Mouse (Mus musculus) E14TG2a.4 (cell line): ENCODE measurements around the gene Pcdh9.

ENCODE experiments used
- H3K27me3 ChIP-seq: 2 replicates; pipeline ENCODE4 v1.6.1; 2014; ENCODE audit warnings: low read length, control low read depth; ENCODE audit not compliant: insufficient read depth
- H3K36me3 ChIP-seq: 2 replicates; pipeline ENCODE4 v1.6.1; 2014; ENCODE audit warnings: low read length, control low read depth; ENCODE audit not compliant: insufficient read depth
- H3K4me1 ChIP-seq: replicated peaks from 2 replicates; pipeline ENCODE4 v1.6.1; 2014; ENCODE audit warnings: low read depth, low read length, control low read depth
- H3K4me3 ChIP-seq: replicated peaks from 2 replicates; pipeline ENCODE4 v1.5.1; 2014; ENCODE audit warnings: mild to moderate bottlenecking, low read length
- H3K9me3 ChIP-seq: 2 replicates; pipeline ENCODE4 v1.6.1; 2014; ENCODE audit warnings: low read length, control low read depth
- CTCF ChIP-seq: conservative IDR thresholded peaks from 2 replicates; pipeline ENCODE4 v1.5.1; 2014; ENCODE audit warnings: low read length
- NANOG ChIP-seq: IDR thresholded peaks from 2 replicates; pipeline ENCODE4 v1.6.1; 2014; ENCODE audit warnings: borderline replicate concordance, low read length, mixed read lengths
- POU5F1 ChIP-seq: IDR thresholded peaks from 2 replicates; pipeline ENCODE4 v1.6.1; 2014; ENCODE audit warnings: low read length, borderline replicate concordance

Gene Pcdh9

GRCm38 (mm10) chr14:93553771-93554170, 336.7 kb downstream of the Pcdh9 start:
- TF ChIP-seq CTCF (no peak), NANOG (no peak), POU5F1 (no peak)
- Histone ChIP-seq H3K4me3 (no peak overlapping the region), H3K36me3 (no peaks in the 10 kb centered on the region)

GRCm38 (mm10) chr14:93545575-93545974, 344.9 kb downstream of the Pcdh9 start:
- no peak for TF ChIP-seq CTCF
- TF ChIP-seq NANOG, result no peak
- TF ChIP-seq POU5F1, result no peak
- Histone ChIP-seq H3K4me3 (no peak overlapping the region), H3K27me3 (no peaks in the 10 kb centered on the region), H3K9me3 (no peaks in the 10 kb centered on the region), H3K4me1 (no peaks in the 10 kb centered on the region), H3K36me3 (no peaks in the 10 kb centered on the region)

More at GRCm38 (mm10) chr14:93553771-93554170, 336.7 kb downstream of the Pcdh9 start:
- Histone ChIP-seq H3K4me1 (no peaks in the 10 kb centered on the region), H3K9me3 (no peaks in the 10 kb centered on the region), H3K27me3 (no peaks in the 10 kb centered on the region)

- no peaks in the 10 kb centered on the region for H3K36me3 ChIP-seq
- no peaks in the 10 kb centered on the region for H3K9me3 ChIP-seq
- H3K4me3 ChIP-seq, result no peak overlapping the region
- no peaks in the 10 kb centered on the region for H3K27me3 ChIP-seq
- TF ChIP-seq NANOG (no peak), CTCF (no peak), POU5F1 (no peak)
- H3K4me1 ChIP-seq, result no peaks in the 10 kb centered on the region
Measured at GRCm38 (mm10) chr14:93543970-93544627, 346.4 kb downstream of the Pcdh9 start.

- H3K36me3 ChIP-seq, result no peaks in the 10 kb centered on the region
- no peaks in the 10 kb centered on the region for H3K4me1 ChIP-seq
- H3K9me3 ChIP-seq, result no peaks in the 10 kb centered on the region
- H3K27me3 ChIP-seq, result no peaks in the 10 kb centered on the region
- no peak overlapping the region for H3K4me3 ChIP-seq
- no peak for TF ChIP-seq CTCF
- no peak for TF ChIP-seq NANOG
- no peak for TF ChIP-seq POU5F1
Measured at GRCm38 (mm10) chr14:93543561-93543960, 346.9 kb downstream of the Pcdh9 start.

GRCm38 (mm10) chr14:93534928-93535327, 355.6 kb downstream of the Pcdh9 start:
- H3K27me3 ChIP-seq, result no peaks in the 10 kb centered on the region
- TF ChIP-seq POU5F1, result no peak
- no peaks in the 10 kb centered on the region for H3K4me1 ChIP-seq
- H3K36me3 ChIP-seq, result no peaks in the 10 kb centered on the region
- no peak overlapping the region for H3K4me3 ChIP-seq
- no peaks in the 10 kb centered on the region for H3K9me3 ChIP-seq

DNA sequence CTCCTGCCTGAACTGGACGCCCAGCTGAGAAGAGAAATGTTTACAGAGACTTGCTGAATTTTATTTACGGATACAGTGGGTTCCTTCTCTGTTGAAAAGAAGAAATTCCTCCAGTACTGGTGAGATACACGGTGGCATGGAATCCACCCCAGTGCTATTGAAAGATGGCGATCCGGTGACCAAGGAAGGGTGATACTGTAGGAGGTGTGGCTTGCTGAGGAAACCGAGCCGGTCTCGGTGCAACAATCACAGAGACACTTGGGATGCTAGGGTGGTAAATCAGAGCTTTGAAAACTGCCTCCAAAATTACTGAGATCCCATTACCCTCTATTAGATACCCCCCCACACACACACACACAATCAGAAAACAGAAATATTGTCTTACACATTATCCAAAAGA, 367.0 kb downstream of the Pcdh9 start:
- H3K27me3 ChIP-seq, result no peaks in the 10 kb centered on the region
- H3K36me3 ChIP-seq, result no peaks in the 10 kb centered on the region
- no peak overlapping the region for H3K4me3 ChIP-seq
- H3K9me3 ChIP-seq, result no peaks in the 10 kb centered on the region
- TF ChIP-seq NANOG (no peak), POU5F1 (no peak), CTCF (no peak)
- H3K4me1 ChIP-seq, result no peaks in the 10 kb centered on the region

DNA sequence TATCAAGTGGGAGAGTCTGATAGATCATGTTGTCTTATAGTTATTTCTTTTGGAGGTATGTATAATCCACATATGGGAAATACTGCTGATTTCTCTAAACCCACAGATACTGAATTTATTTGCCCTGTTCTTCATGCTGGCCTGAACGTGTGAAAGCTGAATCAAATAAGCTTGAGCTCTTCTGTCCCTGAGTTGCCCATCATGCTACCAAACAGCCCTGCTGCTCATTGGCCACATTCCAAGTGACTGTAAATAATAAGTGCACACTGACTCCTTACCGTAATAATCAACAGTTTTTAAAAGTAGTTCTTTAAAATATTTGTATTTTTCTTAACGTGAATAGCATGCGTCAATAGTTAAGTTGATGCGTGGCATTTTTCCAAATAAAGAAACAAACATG, 370.3 kb downstream of the Pcdh9 start:
- H3K4me3 ChIP-seq, result no peak overlapping the region
- H3K9me3 ChIP-seq, result no peaks in the 10 kb centered on the region
- no peaks in the 10 kb centered on the region for H3K27me3 ChIP-seq
- H3K4me1 ChIP-seq, result no peaks in the 10 kb centered on the region
- TF ChIP-seq CTCF (no peak), NANOG (no peak)
- no peaks in the 10 kb centered on the region for H3K36me3 ChIP-seq

DNA sequence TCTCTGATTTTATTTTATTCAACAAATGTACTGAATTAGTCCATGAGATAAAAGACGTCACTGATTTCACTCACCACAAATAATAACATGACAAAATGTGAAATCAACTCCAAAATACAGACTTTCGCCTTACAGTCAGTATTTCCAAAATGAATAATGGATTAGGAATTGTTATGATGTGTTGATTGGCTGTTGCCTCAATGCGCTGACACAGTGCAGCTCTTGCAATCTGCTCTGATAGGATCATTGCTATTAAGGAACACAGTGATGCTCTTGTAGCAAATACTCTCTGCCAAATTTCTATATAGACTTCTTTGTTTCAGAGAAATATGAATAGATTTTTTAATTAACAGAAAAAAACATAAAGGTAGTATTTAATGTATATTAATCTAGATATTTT, 373.8 kb downstream of the Pcdh9 start:
- H3K4me1 ChIP-seq, result no peaks in the 10 kb centered on the region
- H3K4me3 ChIP-seq, result no peak overlapping the region
- no peaks in the 10 kb centered on the region for H3K27me3 ChIP-seq
- no peaks in the 10 kb centered on the region for H3K9me3 ChIP-seq
- H3K36me3 ChIP-seq, result no peaks in the 10 kb centered on the region
- TF ChIP-seq NANOG, result no peak
- TF ChIP-seq POU5F1, result no peak
- TF ChIP-seq CTCF, result no peak

GRCm38 (mm10) chr14:93506107-93506506, 384.4 kb downstream of the Pcdh9 start:
- TF ChIP-seq NANOG, result no peak
- TF ChIP-seq POU5F1, result no peak
- Histone ChIP-seq H3K4me1 (no peaks in the 10 kb centered on the region), H3K9me3 (no peaks in the 10 kb centered on the region), H3K27me3 (no peaks in the 10 kb centered on the region), H3K36me3 (no peaks in the 10 kb centered on the region), H3K4me3 (no peak overlapping the region)
